Mouse (Mus musculus): Measurements from ENCODE around the gene Nfe2.
A peak's percentile ranks its signal among the peaks of the same experiment; 100 is the strongest.
"Not testable (repeated sequence)": the region's sequence is repeated elsewhere in the genome, so short reads cannot be mapped to it uniquely, and the experiment has no call there.

Nfe2 gene

DNA sequence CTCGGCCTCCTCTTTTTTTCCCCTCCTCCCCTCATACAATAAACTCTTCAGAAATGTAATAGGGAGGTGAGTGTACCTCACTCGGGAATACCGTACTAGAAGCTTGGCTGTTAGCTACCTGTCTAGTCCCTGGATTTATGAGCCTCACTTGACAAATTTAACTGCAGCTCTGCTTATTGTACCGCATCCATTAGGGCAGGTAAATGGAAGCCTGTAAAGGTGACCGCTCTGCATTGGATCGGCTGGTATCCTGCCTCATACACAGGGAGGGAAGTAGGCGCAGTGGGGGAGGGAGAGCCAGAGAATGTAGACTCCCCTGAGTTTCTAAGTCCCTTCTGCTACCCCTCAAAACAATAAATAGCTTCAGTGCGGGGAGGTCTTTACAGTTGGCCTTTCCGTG, 32.6 kb upstream of the Nfe2 start:
- no peak for DNase-seq (ENCODE audit: low read depth)

DNA sequence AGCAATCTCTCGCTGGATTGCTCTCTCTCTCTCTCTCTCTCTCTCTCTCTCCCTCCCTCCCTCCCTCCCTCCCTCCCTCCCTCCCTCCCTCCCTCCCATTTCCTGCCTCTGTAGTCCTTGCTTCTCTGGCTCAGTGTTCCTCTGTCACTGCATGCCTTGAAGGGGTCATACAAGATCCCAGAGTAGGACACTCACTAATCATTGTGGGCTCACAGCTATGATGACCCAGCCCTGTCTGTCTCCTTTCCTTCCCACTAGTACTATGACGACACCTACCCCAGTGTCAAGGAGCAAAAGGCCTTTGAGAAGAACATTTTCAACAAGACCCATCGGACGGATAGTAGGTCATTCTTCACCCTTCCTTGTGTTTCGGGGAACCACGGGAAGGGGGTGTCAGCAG, 32.2 kb upstream of the Nfe2 start:
- DNase-seq (ENCODE audit: low read depth), result no peak

GRCm38 (mm10) chr15:103289600-103289999, 31.4 kb upstream of the Nfe2 start:
- no peak for DNase-seq (ENCODE audit: low read depth)

GRCm38 (mm10) chr15:103285778-103286417, 27.7 kb upstream of the Nfe2 start:
- peak; percentile 95 for DNase-seq (ENCODE audit: low read depth)

- peak; percentile 71 for DNase-seq (ENCODE audit: low read depth)
Observed at GRCm38 (mm10) chr15:103284647-103285046, 26.4 kb upstream of the Nfe2 start.

GRCm38 (mm10) chr15:103284066-103284465, 25.9 kb upstream of the Nfe2 start:
- peak; percentile 79 for DNase-seq (ENCODE audit: low read depth)

GRCm38 (mm10) chr15:103281465-103282205, 23.4 kb upstream of the Nfe2 start:
- DNase-seq (ENCODE audit: low read depth), result no peak

DNA sequence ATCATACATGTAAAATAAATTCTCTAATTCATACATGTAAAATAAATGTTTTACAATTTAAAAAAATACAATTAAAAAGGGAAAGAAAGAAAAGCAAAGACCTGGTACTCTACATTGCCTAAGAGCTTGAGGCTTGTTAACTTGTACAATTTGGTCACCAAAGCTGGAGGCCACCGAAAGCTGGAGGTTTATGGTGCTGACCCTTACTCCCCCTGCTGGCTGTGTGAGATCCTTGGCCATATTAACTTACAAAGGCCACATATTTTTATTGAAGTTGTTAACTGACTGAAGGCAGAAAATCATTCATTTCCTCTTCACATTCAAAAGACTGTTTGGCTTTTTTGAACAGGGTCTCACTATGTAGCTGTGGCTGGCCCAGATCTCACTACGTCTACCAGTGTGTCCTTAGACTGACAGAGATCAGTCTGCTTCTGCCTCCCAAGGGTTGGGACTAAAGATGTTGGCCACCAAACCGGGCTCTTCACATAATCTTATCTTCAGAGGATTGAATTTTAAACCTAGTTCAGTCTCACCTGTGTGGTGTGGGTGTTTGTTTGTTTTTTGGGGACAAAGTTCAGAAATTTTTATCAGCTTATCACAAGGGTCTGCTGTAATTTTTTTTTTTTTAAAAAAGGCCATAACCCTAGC, 22.7 kb upstream of the Nfe2 start:
- peak; percentile 71 for DNase-seq (ENCODE audit: low read depth)

DNA sequence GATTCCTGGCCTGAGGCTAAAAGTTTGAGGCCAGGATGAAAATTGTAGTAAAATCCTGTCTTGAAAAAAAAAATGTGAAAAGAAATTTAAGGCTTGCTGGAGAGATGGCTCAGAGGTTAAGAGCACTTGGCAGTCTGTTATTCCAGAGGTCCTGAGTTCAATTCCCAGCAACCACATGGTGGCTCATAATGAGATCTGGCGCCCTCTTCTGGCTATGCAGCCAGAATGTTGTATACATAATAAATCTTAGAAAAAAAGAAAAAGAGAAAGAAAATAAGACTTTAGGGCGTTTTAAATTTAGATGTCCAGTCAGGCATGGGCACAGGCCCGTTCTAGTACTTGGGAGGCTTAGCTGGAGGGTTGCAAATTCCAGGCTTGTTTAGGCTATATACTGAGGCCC, 21.5 kb upstream of the Nfe2 start:
- DNase-seq (ENCODE audit: low read depth), result peak; percentile 85

DNA sequence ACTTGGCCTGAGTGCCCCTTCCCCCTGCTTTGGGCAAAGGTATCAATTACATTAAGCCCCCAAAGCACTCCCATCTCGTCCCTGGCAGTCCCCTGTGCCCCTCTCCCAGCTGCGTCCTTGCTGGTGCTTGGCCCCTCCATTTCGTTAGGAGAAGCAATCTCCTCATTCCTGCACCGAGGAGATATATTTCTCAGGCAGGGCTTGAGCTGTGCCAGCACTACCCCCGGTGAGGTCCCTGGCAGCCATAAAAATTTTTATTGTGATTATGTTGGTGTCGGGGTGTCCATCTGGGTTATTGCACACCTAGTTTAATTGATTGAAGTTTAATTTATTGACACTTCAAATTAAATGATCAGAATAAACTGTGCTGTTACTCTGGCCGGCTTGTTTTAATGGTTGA, 19.7 kb upstream of the Nfe2 start:
- no peak for DNase-seq (ENCODE audit: low read depth)

- not testable (repeated sequence) for DNase-seq (ENCODE audit: low read depth)
Observed at GRCm38 (mm10) chr15:103275943-103276342, 17.7 kb upstream of the Nfe2 start.

GRCm38 (mm10) chr15:103272419-103273279, 14.4 kb upstream of the Nfe2 start, which contains the start of gene Copz1:
Gene Copz1, plus strand, starts transcription at chr15:103272714.
- peak; percentile 98 for DNase-seq (ENCODE audit: low read depth)

DNA sequence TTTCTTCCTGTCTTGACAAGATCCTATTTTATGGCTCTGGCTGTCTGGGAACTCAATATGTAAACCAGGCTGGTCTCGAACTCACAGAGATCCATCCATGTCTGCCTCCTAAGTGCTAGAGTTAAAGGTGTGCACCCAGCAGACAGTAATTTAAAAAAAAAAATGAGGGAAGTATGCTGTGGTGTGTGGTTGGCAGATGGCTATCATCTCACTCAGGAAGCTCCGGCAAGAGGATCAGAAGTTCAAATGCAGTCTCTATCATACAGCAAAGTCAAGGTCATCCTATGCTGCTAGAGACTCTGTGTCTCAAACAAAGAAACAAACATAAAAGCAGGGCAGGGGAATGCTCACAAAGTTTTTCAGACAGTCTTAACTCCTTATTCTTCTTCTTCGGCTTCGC, 10.7 kb upstream of the Nfe2 start:
- DNase-seq (ENCODE audit: low read depth), result no peak

GRCm38 (mm10) chr15:103264794-103265193, 6.6 kb upstream of the Nfe2 start:
- no peak for DNase-seq (ENCODE audit: low read depth)

GRCm38 (mm10) chr15:103259989-103260388, 1.8 kb upstream of the Nfe2 start:
- peak; percentile 92 for DNase-seq (ENCODE audit: low read depth)

- DNase-seq (ENCODE audit: low read depth), result no peak
Observed at GRCm38 (mm10) chr15:103259162-103259561, 959 bp upstream of the Nfe2 start.

- DNase-seq (ENCODE audit: low read depth), result no peak
Observed at GRCm38 (mm10) chr15:103256210-103256986, 1.8 kb downstream of the Nfe2 start.

GRCm38 (mm10) chr15:103255169-103255568, 3.0 kb downstream of the Nfe2 start:
- no peak for DNase-seq (ENCODE audit: low read depth)

GRCm38 (mm10) chr15:103253352-103253751, 4.9 kb downstream of the Nfe2 start:
- no peak for DNase-seq (ENCODE audit: low read depth)

DNA sequence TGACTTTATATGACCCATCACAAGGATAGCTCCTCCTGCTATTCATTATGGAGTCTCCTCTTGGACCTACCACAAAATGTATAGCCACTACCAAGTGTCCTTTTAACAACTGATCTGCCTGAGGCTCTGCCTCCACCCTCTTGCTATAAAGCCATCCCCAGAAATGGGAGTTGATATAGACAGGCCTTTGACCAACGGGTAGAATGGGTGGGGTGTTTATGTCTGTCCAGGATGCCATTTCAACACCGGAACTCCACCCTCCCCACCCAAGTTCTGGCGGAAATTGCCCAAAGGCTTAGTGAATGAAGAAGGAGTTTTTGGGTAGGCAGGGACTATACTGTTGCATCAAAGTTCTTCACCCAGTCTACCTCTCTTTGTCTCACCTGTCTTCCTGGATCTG, 5.5 kb downstream of the Nfe2 start:
- no peak for DNase-seq (ENCODE audit: low read depth)

DNA sequence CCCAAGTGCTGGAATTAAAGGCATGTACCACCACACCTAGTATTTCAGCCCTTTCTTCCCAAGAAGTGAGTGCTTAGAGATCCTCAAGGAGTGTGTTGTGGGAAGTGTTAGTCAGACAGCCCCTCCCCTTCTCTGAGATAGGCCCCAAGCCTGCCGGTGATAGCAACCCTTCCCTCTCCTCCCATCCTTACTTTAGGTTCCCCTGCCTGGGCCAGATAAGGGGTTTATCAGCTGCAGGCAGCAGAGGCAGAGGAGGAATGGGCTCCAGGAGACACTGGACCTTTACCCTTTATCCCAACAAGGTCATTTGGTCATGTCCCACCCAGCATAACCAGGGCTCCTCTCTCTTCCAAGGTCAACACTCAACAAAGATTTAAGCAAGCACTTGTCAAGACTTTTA, 6.6 kb downstream of the Nfe2 start:
- DNase-seq (ENCODE audit: low read depth), result no peak

Measured in NIH3T3 (cell line).